Mouse (Mus musculus) left cerebral cortex, adult 18-20 months (tissue): ENCODE results near the gene Dpf2. TPM values are rescaled to one million over a fixed set of nuclear protein-coding genes. Genes with fewer than 3 reads are reported as not detected.

Experiments
- DNase-seq, 2 experiments: peaks; one replicate each; pipeline ENCODE4 v3.0.0; 2021 to 2022; ENCODE audit warnings: low spot score in 2 of 2, mixed read lengths in 1 of 2
- long read RNA-seq, 2 experiments: library from polyadenylated mRNA; stranded (forward); transcript quantifications; one replicate each; pipeline ENCODE4 v2.0.0; 2021
- total RNA-seq, 2 experiments: library from RNA; stranded (reverse); gene quantifications; 2 replicates each; pipeline ENCODE4 v1.2.3; 2021

Gene Dpf2
- 100 to 1,000 TPM in 1 of 2 experiments, 10 to 100 TPM in 1; 90.1 to 102 TPM for total RNA-seq
- long read RNA-seq, experiment 1, transcript Dpf2-205 (11 exons, 3,314 nt) = minor isoform, 29 of 135 reads
- long read RNA-seq, experiment 1, transcript Dpf2-202 (12 exons, 2,406 nt) = major isoform, 78 of 135 reads
- long read RNA-seq, experiment 1, partial matches to known transcripts = 8 of 135 reads
- long read RNA-seq, experiment 1, other reads (novel, unspliced or antisense) = 18 of 135 reads
- long read RNA-seq, experiment 2, transcript Dpf2-202 (12 exons, 2,406 nt) = major isoform, 54 of 95 reads
- long read RNA-seq, experiment 2, transcript Dpf2-205 (11 exons, 3,314 nt) = minor isoform, 17 of 95 reads
- long read RNA-seq, experiment 2, partial matches to known transcripts = 3 of 95 reads
- long read RNA-seq, experiment 2, other reads (novel, unspliced or antisense) = 19 of 95 reads

DNA sequence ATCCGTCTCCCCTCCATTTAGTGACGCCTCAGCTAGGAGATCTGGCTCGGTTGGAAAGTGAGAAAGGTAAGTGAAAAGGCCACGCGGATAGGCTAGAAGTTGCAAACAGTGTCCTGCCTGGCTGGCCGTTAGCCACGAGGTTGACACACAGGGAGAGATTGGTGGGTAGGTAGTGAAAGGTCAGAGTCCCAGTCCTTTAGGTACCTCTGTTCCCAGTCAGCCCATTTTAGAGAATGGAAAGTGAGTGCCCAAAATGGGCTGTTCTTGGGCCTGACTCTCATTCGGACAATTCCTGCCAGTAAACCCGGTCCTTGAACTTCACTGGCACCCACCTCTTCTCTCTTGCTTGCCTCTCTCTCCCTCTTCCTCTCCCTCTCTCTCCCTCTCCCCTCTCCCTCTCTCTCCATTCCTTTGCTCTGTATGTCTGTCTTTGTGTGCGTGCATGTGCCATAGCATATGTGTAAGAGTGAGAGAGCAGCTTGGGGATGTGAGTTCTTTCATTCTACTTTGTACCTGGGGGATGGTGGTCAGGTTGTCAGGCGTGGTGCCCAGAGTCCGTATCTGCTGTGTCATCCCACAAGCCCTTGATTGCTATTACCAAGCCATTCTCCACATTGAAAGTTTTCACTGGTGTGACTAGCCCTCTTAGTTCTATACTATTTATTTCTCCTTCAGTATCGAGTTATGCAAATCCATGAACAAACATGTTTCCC is at the start of gene Dpf2:
TSS of gene Dpf2 (minus strand) at position 4 of the 713 bp plus-strand sequence.
- no peak for DNase-seq

DNA sequence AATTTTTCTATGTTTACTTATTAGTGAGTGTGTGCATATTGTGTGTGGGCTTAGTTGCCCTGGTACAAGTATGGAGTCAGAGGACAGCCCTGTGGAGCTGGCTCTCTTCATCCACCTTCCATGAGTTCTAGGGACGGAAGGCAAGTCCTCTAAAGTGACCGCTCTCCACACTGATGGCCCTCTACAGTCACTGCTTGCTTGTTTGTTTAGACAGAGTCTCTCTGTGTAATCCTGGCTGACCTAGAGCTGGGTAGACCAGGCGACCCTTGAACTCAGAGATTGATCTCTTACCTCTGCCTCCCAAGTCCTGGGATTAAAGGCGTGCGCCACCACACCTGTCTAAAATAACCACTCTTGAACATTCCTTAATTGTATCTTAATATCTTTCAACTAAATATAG is 44.6 kb upstream of the Dpf2 start:
- DNase-seq = no peak

DNA sequence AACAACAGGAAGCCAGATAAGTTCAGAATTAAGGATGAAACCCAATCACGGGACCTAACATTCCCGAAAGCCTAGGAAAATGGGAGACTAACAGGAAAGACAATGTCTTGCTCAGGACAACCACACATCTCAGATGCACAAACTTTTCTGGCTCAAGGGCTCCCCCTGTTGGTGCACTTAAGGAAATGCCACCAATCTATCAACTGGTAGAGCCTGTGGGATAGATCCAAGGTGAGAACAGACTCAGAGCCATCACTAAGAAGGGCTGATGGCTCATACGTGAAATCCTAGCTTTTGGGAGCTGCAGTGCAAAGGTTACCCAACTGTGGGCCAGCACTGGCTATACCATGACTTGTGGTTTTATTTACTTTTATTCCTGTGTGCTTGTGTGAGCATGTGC is 43.9 kb upstream of the Dpf2 start:
- DNase-seq = peak; percentile 82 to 84

DNA sequence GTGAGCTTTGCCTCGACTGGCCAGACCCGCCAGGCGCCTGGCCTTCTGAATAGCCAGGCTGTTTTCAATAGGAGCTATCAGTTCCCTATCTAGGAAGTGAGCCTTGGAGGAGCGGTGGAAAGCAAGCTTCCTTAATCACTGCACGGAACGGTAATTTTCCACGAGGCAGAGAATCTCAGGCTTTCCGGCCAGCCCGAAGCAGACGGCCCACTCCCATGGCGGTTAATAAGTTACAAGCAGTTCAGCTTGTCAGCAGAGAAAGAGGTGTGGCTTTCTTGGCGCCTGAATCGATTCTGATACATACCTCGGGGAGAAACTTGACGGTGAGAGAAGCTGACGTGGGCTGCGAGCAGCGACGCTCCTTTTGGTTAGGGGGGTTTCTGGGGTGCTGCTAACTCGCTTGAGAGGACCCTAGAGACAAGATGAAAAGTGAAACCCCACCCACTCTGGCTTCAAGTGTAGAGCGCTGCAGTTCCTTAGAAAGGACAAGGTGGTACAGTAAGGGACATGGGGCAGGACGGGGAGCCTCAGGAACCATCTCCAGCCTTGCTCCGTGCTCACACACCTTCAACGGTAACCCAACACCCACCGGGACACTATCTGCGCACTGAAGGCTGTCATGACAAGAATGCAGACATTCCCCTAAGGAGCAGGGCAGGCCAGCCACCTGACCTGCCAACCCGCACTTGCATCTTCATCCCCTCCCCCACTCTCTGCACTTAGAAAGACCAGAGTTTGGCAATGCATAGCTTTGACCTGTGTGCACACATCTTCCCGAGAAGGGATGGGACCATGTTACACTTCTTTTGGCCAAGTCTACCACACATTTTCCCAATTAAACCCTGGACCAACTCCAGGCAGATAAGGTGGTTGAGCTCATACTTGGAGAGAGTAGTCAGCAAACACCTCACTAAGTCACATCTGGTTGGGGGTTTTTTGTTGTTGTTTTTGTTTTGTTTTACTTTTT is 43.2 kb upstream of the Dpf2 start:
- no peak for DNase-seq

DNA sequence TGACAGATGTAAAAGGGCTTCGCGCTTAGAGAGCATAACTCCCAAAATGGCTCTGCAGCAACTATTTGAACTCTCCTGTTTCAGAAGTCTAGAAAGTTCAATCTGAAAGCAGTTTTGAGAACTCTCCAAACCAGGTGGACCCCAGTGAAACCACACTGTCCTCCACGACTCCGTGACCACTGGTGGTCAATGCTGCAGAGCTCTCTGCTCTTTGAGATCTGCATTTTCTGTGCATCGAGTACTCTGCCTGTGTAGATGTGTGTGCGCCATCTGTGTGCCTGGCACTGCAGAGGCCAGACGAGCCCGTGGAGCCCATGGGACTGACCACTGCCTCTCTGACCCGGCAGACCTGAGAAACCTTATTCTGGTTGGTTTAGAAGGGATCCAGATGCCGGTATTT is 42.1 kb upstream of the Dpf2 start:
- no peak for DNase-seq

DNA sequence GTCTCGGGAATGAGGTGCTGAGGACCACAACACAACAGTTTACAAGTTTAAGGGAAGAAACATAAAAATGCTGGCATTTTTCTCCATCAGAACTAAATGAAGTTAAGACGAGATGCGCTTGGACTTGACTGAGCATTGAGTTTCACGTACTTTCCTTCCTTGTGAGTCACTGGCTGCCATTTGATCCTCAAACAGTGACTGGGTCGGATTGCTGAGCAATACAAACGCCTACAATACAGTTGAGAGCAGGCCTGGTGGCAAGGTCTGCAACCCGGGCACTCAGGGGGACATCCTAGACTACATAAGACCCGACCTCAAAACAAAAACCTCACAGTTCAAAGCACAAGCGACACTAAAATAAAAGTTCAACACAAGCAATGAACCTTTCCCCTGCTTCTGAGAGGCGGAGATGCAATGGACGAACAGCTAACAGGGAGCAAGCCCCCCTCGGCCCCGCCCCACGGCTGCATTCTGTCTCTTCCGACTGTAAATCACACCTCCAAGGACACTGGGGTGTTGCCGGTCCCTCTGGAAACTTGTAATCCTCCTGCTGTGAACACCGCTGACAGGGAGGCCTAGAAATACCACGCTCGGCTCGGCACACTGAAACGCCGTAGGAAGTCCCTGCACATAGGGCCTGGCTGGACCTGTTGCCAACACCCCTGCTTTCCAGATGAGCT is 41.4 kb upstream of the Dpf2 start:
- DNase-seq = no peak

DNA sequence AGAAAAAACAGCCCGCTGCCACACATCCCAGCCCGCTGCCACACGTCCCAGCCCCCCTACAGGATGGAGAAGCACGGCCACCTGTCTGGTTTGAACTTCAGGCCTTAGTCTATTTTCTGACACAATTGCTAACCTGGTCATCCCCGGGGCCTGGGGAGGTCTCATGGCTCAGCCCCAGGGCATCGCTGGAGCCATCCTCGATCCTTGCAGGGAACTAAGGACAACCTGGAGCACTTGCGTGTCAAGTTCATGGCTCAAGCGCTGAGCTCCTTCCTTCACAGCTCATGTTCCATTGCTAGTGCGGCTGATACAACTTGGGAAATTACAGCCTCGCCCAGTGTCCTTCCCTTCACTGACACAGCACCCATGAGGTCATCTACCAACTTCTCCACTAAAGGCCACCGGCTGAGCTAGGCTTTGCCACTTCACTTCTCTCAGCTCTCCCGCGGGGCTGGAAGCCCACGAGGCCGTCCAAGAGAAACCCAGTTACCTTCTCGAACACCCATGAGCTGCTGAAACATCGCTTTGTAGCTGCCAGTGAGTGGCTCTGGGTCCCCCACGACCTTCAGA is 40.5 kb upstream of the Dpf2 start:
- no peak for DNase-seq

DNA sequence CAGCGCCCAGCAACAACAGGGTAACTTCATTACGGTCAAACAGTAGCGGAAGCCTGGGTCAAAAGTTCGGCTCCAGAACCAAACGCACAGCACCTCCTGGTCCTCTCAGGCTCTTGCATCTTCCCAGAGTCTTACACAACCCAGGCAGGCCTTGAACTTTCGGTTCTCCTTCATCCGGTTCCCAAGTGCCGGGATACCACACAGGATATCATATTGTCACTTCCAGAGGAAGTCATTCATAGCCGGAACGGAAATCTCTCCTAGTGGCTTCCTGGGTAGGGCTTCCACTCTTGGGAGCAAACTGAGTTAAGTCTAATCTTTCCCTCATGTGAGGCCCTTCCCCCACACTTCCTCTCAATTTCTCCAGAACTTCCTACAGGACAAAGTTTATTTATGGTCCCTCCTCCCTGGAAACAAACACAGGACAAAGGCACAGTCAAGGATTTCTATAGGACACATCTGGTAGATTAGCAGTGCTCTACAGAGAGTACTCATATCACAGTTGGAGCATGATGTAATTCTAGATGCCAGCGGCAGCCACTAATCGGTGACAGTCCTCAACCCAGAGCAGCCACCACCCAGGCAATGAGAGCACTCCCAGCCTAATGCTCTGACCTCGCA is 39.4 kb upstream of the Dpf2 start:
- DNase-seq = no peak

DNA sequence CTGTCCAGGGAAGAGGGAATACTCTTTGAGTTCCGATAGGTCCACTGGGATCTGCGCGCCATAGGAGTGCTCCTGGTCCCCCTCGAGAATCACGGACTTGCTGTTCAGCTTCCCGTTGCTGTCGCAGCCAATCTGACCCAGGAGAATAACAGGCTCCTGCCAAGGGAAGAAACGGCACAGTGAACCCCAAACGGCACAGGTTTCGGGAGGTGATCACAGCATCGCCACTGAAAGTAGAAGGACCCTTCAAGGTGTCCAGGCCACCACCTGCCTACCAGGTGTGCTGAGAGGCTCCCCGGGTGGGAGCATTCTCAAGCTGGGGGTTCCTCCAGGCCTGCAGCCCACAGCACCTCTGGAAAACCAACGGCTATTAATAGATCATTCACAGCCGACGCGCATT is 38.8 kb upstream of the Dpf2 start:
- DNase-seq = no peak

DNA sequence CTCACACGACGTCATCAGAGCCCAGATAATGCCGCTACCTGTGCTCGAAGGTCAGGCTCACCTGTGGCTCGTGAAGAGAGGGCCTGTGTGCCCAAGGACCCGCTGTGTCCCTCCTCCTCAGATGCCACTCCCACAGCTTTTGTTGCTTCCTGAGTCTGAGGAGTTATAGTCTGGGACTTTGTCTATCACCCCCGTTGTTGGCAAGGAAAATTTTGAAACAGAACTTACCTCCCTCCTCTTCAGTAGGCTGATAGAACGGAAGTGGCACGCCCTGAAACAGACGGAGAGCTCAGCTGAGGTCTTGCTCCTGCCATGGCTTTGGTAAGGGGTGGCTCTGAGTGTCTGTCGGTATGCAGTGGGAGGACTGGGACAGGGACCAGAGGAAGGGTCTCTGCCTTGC is 37.4 kb upstream of the Dpf2 start:
- DNase-seq = no peak

DNA sequence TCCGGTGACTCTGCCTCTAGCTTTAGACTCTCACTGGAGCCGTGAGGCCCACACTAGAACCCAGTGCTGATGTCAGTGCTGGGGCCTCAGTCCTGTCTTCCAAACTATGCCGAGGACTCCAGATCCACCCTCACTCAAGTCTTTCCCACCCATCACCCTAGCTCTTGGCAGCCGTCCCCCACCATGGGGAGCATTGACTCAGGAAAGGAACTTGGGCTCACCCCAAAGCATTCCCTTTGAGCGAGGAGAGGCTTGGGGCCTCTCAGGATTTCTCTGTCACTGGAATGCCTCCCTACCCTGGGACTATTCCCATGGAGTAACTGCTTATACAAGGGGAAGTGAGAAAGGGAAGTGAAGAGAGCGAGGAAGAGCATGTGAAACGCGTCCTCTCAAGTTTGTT is 33.1 kb upstream of the Dpf2 start:
- no peak for DNase-seq

DNA sequence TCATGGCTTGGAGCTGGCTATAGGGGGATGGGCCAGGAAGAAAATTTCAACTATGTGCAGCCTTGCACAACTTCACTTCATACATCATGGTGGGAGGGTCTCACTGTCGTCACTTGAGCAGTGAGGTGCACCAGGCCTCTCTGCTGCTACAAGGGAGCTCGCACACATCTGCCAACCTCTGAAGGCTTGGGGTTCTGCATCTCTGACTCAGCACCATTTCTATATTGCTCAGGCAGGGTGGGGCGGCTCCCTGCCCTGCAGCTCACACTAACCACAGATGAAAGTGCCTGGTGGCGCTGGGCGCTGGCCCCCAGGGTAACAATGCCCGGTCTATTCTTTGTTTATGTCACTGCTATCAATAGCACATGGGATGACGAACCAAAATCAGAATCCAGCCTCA is 32.2 kb upstream of the Dpf2 start:
- DNase-seq = no peak

DNA sequence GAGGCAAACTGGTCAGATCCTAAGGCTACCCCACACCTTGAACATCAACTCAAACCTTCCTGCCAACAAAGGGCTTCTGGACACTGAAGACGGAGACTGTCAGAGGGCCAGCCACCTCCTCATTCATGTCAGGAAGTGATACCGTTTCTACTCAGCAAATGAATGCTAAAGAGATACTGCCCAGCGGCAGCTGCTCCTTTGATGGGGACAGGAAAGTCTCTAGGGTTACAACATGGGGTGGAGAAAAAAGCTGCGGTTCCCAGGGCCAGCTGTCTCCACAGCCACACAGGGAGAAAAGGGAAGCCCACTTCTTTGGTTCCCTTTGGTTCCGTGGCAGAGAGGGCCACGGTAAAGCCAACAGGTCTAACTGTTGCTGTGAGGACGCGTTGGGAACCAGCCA is 31.3 kb upstream of the Dpf2 start:
- no peak for DNase-seq

DNA sequence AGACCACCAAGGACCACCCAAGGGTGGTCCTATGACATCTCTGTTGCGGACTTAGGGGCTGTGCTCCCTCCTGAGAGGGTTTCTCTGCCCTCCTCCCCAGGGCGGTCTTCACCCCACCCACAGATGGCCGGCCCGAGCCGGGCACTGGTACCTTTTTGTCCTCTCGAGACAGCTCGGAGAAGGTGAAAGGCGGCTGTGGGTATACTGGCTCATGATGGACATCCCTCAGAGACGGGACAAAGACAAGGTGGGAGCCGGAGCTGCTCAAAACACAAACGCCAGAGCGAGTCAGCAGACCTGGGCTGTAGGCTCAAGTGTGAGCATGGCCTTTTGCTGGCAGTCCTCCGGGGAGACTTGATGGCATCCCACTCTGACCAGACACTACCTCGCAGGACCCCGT is 30.6 kb upstream of the Dpf2 start:
- no peak for DNase-seq

DNA sequence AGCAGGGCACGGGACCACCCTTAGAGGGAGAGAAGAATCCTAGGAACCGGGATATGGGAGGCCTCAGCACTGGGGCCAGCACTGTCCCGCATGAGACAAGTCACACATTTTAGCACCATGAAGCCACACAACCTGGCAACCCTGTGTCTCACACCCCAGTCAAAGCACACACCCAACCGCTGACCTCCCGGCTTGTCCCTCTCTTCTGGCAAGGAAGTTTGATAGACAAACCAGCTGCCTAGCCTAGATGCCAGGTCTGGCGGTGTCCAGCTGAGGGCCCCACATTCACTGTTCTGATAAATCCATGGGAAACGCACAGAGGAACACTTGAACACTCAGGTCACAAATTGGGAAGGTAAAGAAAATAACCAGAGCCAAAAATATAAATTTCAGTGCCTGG is 29.8 kb upstream of the Dpf2 start:
- DNase-seq = no peak

DNA sequence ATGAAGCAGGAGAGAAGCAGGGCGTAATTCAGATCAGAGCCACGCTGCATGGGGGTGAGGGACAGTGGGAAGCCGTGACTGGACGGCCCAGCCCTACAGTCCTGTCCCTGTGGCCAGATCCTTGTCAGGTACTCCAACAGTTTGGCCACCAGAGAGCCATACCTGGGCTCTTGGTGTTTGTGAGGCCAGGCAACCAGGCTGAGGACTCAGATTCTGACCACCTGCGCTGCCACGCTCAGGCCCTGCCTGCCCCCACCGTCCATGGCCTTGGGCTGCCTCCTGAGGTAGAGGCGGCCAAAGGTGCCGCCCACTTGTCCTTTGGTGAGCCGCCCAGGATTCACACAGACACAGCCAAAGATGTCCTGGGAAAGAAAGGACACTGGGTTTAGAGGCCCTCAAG is 27.8 kb upstream of the Dpf2 start:
- no peak for DNase-seq

DNA sequence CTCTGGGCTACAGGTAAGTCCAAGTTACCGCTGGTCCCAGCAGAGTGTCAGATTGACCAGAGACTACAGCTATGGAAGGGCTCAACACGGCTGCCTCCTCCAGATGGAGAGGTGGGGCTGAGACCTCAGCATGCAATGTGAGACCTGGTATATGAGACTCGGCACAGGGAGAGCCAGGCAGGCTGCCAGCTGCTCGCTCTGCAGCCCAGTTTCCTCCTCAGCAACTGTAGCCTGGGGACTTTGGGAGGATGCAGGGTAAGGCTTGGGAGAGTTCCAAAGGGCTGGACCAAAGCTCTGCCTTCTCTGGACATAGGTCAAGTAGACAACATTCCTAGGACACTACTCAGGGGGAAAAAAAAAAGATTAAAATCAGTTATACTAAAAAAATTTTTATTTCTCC is 27.4 kb upstream of the Dpf2 start:
- no peak for DNase-seq

DNA sequence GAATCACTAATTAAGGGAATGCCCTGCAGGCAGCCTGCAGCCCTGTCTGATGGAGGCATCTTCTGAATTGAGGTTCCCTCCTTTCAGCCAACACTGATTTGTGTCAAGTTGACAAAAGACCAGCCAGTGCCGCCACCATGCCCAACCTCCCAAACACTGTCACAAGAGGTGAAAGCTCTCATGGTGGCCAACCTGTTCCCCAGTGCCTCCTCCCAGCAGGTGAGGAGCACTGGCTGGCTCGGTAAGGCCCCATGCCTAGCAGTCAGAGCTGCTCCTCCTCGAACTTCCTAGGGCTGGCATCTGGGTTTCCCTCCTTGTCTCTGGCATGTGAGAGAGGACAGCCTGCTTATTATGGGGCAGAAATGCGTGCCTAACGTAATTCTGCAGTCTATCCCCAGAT is 26.9 kb upstream of the Dpf2 start:
- DNase-seq = no peak

DNA sequence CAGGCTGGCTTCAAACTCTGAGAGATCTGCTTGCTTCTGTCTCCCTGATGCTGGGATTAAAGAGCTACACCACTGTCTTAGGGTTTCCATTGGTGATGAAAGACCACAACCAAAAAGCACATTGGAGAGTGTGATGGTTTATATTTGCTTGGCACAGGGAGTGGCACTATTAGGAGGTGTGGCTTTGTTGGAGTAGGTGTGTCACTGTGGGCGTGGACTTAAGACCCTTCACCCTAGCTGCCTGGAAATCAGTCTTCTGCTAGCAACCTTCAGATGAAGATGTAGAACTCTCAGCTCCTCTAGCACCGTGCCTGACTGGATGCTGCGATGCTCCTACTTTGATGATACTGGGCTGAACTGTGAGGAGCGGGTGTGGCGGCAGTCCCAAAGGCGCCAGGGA is 25.7 kb upstream of the Dpf2 start:
- DNase-seq = no peak

DNA sequence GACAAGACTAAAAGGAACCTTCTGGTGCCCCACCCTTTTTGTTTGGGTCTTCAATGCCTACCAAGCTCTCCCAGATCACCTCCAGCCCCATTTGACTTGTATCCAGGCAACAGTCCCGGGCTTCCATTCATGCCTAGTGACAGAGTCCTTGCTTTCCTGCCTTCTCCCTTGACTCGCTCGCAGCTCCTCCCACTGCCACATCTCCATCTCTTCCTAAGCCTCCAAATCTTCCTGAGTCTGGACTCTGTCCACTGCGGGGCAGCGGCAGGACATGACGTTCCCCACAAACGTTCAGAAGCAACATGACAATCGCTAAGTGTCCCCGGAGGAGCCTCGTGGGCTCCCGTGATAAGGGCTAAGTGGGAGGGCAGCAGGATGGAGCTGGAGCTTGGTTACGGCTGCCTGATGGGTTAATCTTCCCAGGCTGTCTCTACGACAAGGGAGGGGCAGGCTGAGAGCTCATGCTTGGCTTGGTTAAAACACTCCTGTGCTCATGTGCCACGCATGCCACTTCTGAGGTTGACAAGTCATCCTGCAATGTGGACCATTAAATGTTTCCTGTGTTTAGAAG is 25.1 kb upstream of the Dpf2 start:
- no peak for DNase-seq
